Mouse (Mus musculus): Measurements from ENCODE around the gene B230217C12Rik. TPM values are rescaled to one million over a fixed set of nuclear protein-coding genes. Genes with fewer than 3 reads are reported as not detected.

Gene B230217C12Rik
- polyA plus RNA-seq (2015; fragmentation: Nextera tagmentation; extraction: Ambion mirVana): 11.7 and 12.5 TPM in 2 replicates

DNA sequence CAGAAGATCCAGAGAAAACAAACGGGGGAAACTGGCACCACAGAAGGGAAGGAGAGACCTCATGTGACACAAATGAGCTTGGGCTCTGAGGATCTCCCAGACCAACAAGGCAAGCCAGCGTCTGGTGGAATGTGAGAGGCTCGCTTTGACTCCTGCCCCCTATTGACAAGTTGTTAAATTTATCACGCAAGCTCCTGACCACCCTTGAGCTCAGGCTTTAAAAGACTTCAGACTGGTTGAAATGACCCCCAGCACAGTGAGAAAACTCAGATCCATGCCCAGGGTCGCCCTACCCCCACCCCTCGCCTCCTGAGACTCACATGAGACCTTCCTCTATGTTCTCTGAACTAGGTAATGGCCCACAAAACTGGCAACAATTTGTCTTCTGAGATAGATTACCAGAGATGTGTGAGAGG lies at the start of gene B230217C12Rik:
B230217C12Rik (plus strand) TSS at position 242 of the 416 bp plus-strand sequence.
- H3K9me3 ChIP-seq: no peaks in the 10 kb centered on the region
- peak within 1 kb of the TSS; percentile 69 for H3K4me2 ChIP-seq (replicated peaks)
- peak; percentile 29; the same call in 1 of the 2 replicates for ATAC-seq (ENCODE audit: low FRiP score, low read depth)
- peaks cover 34% of the 10 kb centered on the region for H3K36me3 ChIP-seq
- H3K27ac ChIP-seq: peak within 1 kb of the TSS; percentile 85
- H3K27me3 ChIP-seq: no peaks in the 10 kb centered on the region
- H3K4me3 ChIP-seq: peak within 1 kb of the TSS; percentile 57
- peaks cover 22% of the 10 kb centered on the region for H3K4me1 ChIP-seq
- WGBS: under 1% methylated on average over 6 of the region's 6 CpGs
- peak within 1 kb of the TSS; percentile 76 for H3K9ac ChIP-seq

DNA sequence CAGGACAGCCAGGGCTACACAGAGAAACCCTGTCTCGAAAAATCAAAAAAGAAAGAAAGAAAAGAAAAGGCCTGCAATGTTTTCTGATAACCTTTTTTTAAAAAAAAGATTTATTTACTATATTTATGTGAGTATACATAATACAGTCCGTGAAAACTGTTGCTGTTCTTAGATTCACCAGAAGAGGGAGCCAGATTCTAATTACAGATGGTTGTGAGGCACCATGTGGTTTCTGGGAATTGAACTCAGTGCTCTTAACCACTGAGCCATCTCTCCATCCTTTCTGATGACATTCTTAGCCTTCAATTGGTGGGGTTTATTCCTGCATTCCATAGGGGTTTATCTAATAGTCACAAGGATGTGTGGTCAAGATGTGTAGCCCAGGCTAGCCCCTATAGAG lies 47.4 kb upstream of the B230217C12Rik start:
- no peaks in the 10 kb centered on the region for H3K36me3 ChIP-seq
- H3K4me1 ChIP-seq: peaks cover 6% of the 10 kb centered on the region
- no peak overlapping the region for H3K4me2 ChIP-seq (replicated peaks)
- no peaks in the 10 kb centered on the region for H3K9me3 ChIP-seq
- 10% methylated on average over 2 of the region's 2 CpGs for WGBS
- H3K27me3 ChIP-seq: no peaks in the 10 kb centered on the region
- ATAC-seq (ENCODE audit: low FRiP score, low read depth): no peak
- H3K27ac ChIP-seq: no peak overlapping the region
- no peak overlapping the region for H3K9ac ChIP-seq
- H3K4me3 ChIP-seq: no peak overlapping the region

DNA sequence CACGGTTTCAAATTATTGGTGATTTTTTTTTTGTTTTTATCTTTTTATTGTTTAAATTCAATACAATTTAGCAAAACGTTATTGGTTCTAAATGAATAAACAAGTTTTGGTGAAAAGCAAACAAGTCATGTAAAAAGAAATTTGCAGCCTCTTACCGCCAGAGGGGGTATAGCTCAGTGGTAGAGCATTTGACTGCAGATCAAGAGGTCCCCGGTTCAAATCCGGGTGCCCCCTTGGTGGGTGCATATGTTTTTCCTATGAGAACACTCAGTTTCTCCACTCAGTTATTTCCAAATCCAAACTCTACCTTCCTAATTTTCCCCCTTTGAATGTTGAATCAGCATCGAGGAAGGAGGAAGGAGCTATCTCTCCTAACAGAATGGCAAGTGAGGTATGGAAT lies 43.7 kb upstream of the B230217C12Rik start:
- Histone ChIP-seq H3K36me3 (no peaks in the 10 kb centered on the region), H3K9ac (no peak overlapping the region), H3K27ac (no peak overlapping the region), H3K4me1 (peaks cover 20% of the 10 kb centered on the region), H3K4me2 (replicated peaks) (no peak overlapping the region), H3K9me3 (no peaks in the 10 kb centered on the region), H3K27me3 (no peaks in the 10 kb centered on the region), H3K4me3 (no peak overlapping the region)
- ATAC-seq (ENCODE audit: low FRiP score, low read depth): no peak
- 4% methylated on average over 6 of the region's 6 CpGs for WGBS

DNA sequence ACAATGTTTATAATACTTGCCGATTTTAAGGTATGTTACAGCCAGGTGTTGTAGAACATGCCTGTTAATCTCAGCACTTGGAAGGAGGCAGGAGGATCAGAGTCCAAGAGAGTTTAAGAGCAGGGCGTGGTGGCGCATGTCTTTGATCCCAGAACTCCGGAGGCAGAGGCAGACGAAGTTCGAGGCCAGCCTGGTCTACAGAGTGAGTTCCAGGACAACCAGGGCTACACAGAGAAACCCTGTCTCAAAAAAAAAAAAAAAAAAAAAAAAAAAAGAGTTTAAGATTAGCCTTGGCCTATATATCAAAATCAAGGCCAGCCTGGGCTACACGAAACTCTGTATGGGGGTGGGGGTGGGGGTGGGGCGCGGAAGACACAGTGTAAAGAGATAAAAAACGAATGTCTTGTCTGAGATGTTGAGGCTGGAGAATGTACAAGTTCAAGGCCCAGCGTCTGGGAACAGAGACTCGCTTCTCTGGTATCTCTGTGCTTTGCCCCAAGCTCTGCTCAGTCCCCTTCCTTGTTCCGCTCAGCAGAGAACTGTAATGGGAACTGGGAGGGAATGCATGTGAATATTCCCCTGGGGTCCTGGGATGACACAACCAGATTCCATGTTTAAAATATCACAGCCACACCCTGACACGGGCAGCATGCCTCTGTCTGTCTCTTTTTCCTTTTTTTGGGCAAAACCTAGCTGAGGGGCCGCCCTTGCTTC lies 43.1 kb upstream of the B230217C12Rik start:
- peak overlapping the region; percentile 74 for H3K4me2 ChIP-seq (replicated peaks)
- no peaks in the 10 kb centered on the region for H3K27me3 ChIP-seq
- 0 out of 2 replicates have a peak overlapping the region, but pooled peaks have one; percentile 73 for H3K4me3 ChIP-seq
- H3K9me3 ChIP-seq: no peaks in the 10 kb centered on the region
- H3K4me1 ChIP-seq: peaks cover 27% of the 10 kb centered on the region
- no peak overlapping the region for H3K27ac ChIP-seq
- 52% methylated on average over 15 of the region's 15 CpGs for WGBS
- 0 out of 2 replicates have a peak, but pooled peaks cover 2% of the 10 kb centered on the region for H3K36me3 ChIP-seq
- ATAC-seq (ENCODE audit: low FRiP score, low read depth): no peak
- H3K9ac ChIP-seq: no peak overlapping the region

DNA sequence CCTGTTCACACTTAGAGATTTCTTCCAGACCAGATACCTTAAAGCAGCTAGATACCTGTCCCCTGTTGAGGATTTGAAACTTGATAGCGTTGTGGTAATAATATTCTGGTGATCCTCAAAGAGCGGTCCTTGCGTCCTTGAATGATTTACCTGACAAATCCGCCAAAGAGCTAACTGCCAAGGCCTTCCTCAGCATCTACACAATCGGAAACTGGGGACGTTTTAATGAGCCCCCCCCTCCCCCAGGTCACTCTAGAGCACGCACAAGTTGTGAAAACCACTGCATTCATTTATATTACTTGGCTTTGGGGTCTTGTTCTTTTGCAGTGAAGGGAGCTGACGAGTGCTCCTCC lies 42.5 kb upstream of the B230217C12Rik start:
- ATAC-seq (ENCODE audit: low FRiP score, low read depth): no peak
- Histone ChIP-seq H3K36me3 (0 out of 2 replicates have a peak, but pooled peaks cover 2% of the 10 kb centered on the region), H3K9me3 (no peaks in the 10 kb centered on the region), H3K27me3 (no peaks in the 10 kb centered on the region), H3K4me2 (replicated peaks) (peak overlapping the region; percentile 74), H3K27ac (no peak overlapping the region), H3K4me1 (peaks cover 30% of the 10 kb centered on the region), H3K9ac (no peak overlapping the region), H3K4me3 (peak overlapping the region; percentile 73)
- WGBS: 35% methylated on average over 8 of the region's 8 CpGs

DNA sequence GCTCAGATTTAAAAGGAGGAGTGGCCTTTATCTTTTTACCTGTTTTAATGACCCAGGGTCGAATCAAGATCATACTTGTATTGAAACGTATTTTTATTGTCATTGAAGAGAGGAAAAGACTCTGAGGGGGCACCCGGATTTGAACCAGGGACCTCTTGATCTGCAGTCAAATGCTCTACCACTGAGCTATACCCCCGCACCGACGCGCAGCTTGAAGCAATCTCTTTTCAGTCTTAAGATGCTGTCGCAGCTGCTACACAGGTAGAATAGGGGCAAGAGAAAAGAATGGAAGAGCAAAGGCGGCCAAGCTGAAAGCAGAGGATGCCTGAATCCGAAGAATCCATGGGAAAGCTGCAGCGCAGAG lies 41.8 kb upstream of the B230217C12Rik start, which contains the start of gene Lasp1:
Lasp1 (plus strand) TSS at position 219 of the 364 bp plus-strand sequence.
- Histone ChIP-seq H3K36me3 (peaks cover 5% of the 10 kb centered on the region; the same call in 1 of the 2 replicates), H3K27ac (peak within 1 kb of the TSS; percentile 96), H3K4me1 (peaks cover 33% of the 10 kb centered on the region), H3K9ac (peak within 1 kb of the TSS; percentile 92), H3K27me3 (no peaks in the 10 kb centered on the region), H3K4me2 (replicated peaks) (peak within 1 kb of the TSS; percentile 74), H3K4me3 (peak within 1 kb of the TSS; percentile 73), H3K9me3 (no peaks in the 10 kb centered on the region)
- WGBS: under 1% methylated on average over 11 of the region's 11 CpGs
- ATAC-seq (ENCODE audit: low FRiP score, low read depth): peak; percentile 42; the same call in 1 of the 2 replicates

DNA sequence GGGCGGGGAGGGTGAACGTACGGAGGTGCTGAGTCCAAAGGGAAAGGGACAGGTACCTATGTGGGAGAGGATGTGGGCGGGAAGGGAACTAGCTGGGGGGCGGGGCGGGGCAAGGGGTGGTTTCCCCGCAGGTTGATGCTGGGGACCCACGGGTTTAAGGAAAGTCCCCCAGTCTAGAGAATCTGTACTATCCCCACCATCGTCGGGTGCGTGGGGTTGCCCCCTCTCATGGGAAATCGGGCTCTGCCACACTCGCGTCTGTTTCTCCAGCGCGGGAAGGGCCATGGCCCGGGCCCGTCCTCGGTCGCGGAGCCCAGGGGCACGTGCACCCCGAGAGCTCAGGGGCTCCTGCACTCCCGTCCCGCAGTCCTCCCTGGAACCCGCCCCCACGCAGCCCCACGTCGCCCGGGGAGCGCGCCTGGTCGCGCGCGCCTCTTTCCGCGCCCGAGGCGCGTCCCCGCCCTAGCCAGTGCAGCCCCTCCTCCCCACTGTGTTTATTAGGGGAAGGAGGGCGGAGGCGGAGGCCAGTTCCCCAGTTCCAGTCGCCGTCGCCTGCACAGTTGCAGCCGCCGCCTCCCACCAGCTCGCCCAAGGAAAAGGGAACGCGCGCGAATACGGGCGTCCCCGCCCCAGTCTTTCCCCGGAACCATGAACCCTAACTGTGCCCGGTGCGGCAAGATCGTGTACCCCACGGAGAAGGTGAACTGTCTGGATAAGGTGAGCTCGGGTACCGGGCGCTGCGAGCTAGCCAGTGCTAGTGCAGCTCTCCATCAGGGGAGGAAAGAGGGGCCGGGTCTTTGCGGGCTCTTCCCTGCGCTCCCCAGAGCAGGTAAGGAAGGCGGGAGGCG lies 41.2 kb upstream of the B230217C12Rik start:
- H3K36me3 ChIP-seq: peaks cover 5% of the 10 kb centered on the region; the same call in 1 of the 2 replicates
- H3K4me1 ChIP-seq: peaks cover 39% of the 10 kb centered on the region
- H3K4me3 ChIP-seq: peak overlapping the region; percentile 73
- peak overlapping the region; percentile 74 for H3K4me2 ChIP-seq (replicated peaks)
- no peaks in the 10 kb centered on the region for H3K27me3 ChIP-seq
- H3K9ac ChIP-seq: peak overlapping the region; percentile 92
- H3K27ac ChIP-seq: peak overlapping the region; percentile 96
- peak; percentile 82 for ATAC-seq (ENCODE audit: low FRiP score, low read depth)
- WGBS: under 1% methylated on average over 67 of the region's 71 CpGs
- H3K9me3 ChIP-seq: no peaks in the 10 kb centered on the region

DNA sequence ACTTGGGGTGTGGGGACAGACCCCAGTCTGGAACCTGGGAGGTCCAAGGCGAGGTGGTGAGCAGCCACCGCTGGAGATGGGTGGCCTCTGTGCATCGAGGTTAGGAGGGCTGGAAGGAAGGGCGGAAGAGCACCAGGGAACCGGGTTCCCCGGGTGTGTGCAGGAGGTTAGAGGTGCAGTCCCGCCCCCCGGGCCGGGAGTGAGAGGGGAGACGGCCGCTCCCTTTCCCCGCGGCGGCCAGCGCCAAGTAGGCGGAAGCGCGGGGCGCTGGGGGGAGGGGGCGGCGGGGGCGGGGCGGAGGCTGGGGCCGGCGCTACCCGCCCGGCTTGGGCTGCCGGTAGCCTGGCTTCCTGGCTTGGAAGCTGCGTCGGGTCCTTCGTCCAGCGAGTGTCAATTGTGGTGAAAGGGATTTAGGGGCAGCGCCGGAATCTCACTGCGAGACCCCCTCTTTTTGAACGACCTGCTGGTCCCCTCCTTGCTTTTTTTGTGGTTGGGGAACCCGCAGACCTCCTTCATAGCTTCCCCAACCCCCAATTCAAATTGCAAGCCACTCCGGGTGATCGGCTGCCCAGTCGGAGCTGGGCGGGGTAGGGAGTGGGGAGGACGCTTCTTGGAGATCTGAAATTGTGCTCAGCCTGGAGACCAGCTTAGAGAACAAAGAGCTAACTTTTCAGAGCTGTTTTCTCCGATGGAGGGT lies 40.4 kb upstream of the B230217C12Rik start:
- H3K9me3 ChIP-seq: no peaks in the 10 kb centered on the region
- H3K4me1 ChIP-seq: peaks cover 46% of the 10 kb centered on the region
- peak overlapping the region; percentile 96 for H3K27ac ChIP-seq
- ATAC-seq (ENCODE audit: low FRiP score, low read depth): peak; percentile 73
- H3K4me2 ChIP-seq (replicated peaks): peak overlapping the region; percentile 74
- peaks cover 5% of the 10 kb centered on the region; the same call in 1 of the 2 replicates for H3K36me3 ChIP-seq
- WGBS: 1% methylated on average over 32 of the region's 43 CpGs
- peak overlapping the region; percentile 73 for H3K4me3 ChIP-seq
- H3K9ac ChIP-seq: peak overlapping the region; percentile 92
- H3K27me3 ChIP-seq: no peaks in the 10 kb centered on the region

DNA sequence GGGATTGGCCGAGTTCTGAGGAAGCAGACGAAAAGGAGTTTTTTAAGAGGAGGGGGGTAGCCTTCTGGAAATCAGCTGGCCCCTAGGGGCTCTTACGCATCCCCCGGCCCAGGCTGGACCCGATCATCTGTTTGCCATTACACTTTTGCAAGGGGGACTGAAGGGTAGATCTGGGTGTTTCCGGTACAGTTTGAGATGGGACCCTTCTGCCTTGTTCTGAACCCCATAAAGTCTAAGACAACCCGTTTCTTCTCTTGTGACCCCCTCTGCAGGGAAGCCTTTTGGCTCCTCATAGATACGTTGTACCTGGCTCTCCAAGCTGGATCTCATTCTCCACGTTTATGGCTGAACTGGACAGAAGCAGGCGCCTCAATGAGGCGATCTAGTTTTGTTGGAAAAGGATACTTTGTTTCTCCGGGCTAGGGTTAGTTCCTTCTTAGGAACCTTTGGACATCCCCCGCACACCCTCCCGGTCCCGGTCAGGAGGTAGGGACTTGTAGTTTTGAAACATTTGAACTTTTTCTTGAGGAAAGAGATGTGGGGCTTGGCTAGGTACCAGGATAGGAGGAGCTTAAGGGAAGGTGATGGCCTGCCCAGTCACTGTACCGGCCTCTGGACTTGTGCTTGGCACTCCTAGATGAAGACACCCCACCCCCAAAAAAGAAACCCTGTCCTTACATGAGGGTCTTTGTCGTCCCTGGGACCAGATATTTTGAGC lies 39.7 kb upstream of the B230217C12Rik start:
- peak overlapping the region; percentile 96 for H3K27ac ChIP-seq
- H3K4me2 ChIP-seq (replicated peaks): peak overlapping the region; percentile 74
- WGBS: 3% methylated on average over 17 of the region's 17 CpGs
- H3K27me3 ChIP-seq: no peaks in the 10 kb centered on the region
- peaks cover 5% of the 10 kb centered on the region; the same call in 1 of the 2 replicates for H3K36me3 ChIP-seq
- no peaks in the 10 kb centered on the region for H3K9me3 ChIP-seq
- H3K9ac ChIP-seq: peak overlapping the region; percentile 92
- H3K4me3 ChIP-seq: peak overlapping the region; percentile 73
- H3K4me1 ChIP-seq: peaks cover 53% of the 10 kb centered on the region
- no peak for ATAC-seq (ENCODE audit: low FRiP score, low read depth)

DNA sequence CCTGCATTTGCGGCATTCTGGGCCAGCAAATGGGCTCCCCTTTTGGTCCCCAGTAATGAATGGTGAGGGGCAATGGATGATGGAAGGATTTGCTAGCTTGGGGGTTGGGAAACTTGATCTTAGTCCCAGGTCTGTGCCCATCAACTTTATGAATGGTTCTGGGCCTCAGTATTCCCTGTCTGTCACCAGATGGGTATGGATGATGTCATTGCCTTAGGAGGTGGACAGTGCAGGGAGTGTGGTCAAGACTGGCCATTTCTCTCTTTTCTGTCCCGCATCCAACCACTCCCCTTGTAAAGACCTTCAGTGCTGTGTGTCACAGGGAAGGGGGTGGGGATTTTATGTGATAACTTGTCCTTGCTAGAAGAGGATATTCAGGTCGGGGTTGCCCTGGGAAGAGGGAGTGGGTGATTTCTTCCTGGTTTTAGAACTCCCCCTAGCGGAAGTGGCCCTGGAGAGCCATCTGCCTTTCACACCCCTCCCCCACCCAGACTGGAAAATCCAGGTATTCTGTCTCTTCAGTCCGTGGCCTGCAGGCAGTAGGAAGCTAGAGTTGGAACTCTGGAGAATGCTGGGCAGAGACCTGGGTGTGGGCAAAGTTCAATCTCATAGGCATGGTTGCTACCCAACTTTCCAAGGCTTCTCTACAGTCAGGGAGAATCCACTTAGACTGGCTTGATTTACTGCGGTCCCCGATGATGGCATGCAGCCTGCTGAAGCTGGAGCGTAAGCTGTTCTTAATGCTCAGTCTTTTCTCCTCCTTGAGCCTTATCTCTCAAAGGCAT lies 39.0 kb upstream of the B230217C12Rik start:
- Histone ChIP-seq H3K9me3 (no peaks in the 10 kb centered on the region), H3K9ac (peak overlapping the region; percentile 92), H3K4me3 (peak overlapping the region; percentile 73), H3K36me3 (peaks cover 7% of the 10 kb centered on the region), H3K27me3 (no peaks in the 10 kb centered on the region), H3K4me1 (peaks cover 61% of the 10 kb centered on the region), H3K4me2 (replicated peaks) (peak overlapping the region; percentile 74), H3K27ac (peak overlapping the region; percentile 96)
- WGBS: 27% methylated on average over 8 of the region's 8 CpGs
- no peak for ATAC-seq (ENCODE audit: low FRiP score, low read depth)

DNA sequence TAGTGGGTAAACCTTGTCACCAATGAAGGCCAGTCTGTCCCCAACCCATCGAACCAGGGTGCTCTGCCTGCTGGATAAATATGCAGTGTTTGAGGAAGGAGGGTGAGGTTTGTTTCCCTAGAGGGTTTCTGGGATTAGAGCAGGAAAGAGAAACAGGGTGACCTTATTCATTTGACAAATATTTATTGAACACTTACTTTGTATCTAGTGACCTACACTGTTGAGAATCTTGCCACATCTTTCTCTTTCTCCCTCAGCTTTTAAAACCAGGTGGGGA lies 38.4 kb upstream of the B230217C12Rik start:
- ATAC-seq (ENCODE audit: low FRiP score, low read depth): no peak

More for the DNA sequence above, 38.4 kb upstream of the B230217C12Rik start:
- WGBS: 23% methylated on average over 1 of the region's 1 CpGs
- Histone ChIP-seq H3K9me3 (no peaks in the 10 kb centered on the region), H3K4me3 (peak overlapping the region; percentile 73), H3K36me3 (peaks cover 12% of the 10 kb centered on the region), H3K9ac (no peak overlapping the region; the same call in 1 of the 2 replicates), H3K4me2 (replicated peaks) (peak overlapping the region; percentile 74), H3K27ac (0 out of 2 replicates have a peak overlapping the region, but pooled peaks have one; percentile 96), H3K27me3 (no peaks in the 10 kb centered on the region), H3K4me1 (peaks cover 66% of the 10 kb centered on the region)
